In genomic region chr2:164519171-164519526, GRCm38 (mm10) we compare ENCODE assay signal across 25 mouse cellular contexts. TPM values are rescaled to one million over a fixed set of nuclear protein-coding genes. Genes with fewer than 3 reads are reported as not detected.
A peak's percentile ranks its signal among the peaks of the same experiment; 100 is the strongest.
DNase-seq lines count a peak whose midpoint lies in the region; ATAC-seq and TF ChIP-seq lines count a peak whose summit lies in the region.
"Had no signal": no experiment of that assay in that cellular context is flagged by ENCODE, and none has a peak within 500 bp of the region (broad histone marks: within the 10 kb centered on the region; RNA-seq: fewer than 3 reads in every experiment).

No protein-coding gene starts in this region.

- 64% methylated on average over 6 of the region's 6 CpGs for WGBS in forebrain, embryonic 13.5 days
- 56% methylated on average over 6 of the region's 6 CpGs for WGBS in forebrain, postnatal 0 days
- 36% methylated on average over 6 of the region's 6 CpGs for WGBS in kidney, embryonic 15.5 days
- WGBS in intestine, embryonic 16.5 days, result 37% methylated on average over 6 of the region's 6 CpGs
- WGBS in stomach, embryonic 16.5 days, result 61% methylated on average over 6 of the region's 6 CpGs

- TF ChIP-seq CTCF in forebrain, postnatal 0 days (IDR thresholded peaks at IDR 0.05; ENCODE audit: low read depth), result no peak

- H3K27ac ChIP-seq in forebrain, embryonic 13.5 days, result peak overlapping the region; percentile 31; the same call in 1 of the 2 replicates
- no peak overlapping the region for H3K27ac ChIP-seq in forebrain, postnatal 0 days (ENCODE audit: low read depth, low read length)
- peak overlapping the region; percentile 48; the same call in 1 of the 2 replicates for H3K27ac ChIP-seq in kidney, embryonic 15.5 days
- peak overlapping the region; percentile 76 for H3K27ac ChIP-seq in intestine, embryonic 16.5 days (ENCODE audit: low read length)
- peak overlapping the region; percentile 87 for H3K27ac ChIP-seq in stomach, embryonic 16.5 days (ENCODE audit: low read length)
- H3K27ac ChIP-seq: hindbrain, embryonic 10.5 days; left cerebral cortex, adult 2 months; midbrain, embryonic 12.5 days had no signal

- H3K9ac ChIP-seq in forebrain, embryonic 13.5 days, result no peak overlapping the region
- H3K9ac ChIP-seq in forebrain, postnatal 0 days, result no peak overlapping the region
- H3K9ac ChIP-seq in kidney, embryonic 15.5 days, result no peak overlapping the region
- no peak overlapping the region for H3K9ac ChIP-seq in intestine, embryonic 16.5 days (ENCODE audit: low read depth, low read length)
- H3K9ac ChIP-seq in stomach, embryonic 16.5 days (ENCODE audit: low read length), result no peak overlapping the region
- H3K9ac ChIP-seq: midbrain, embryonic 12.5 days; neural tube, embryonic 13.5 days had no signal

- ATAC-seq in forebrain, embryonic 13.5 days, result no peak
- no peak for ATAC-seq in forebrain, postnatal 0 days
- ATAC-seq in kidney, embryonic 15.5 days (replicated peaks; ENCODE audit: low FRiP score), result no peak
- ATAC-seq in intestine, embryonic 16.5 days, result peak; percentile 5; the same call in 1 of the 2 replicates
- no peak for ATAC-seq in stomach, embryonic 16.5 days (ENCODE audit: insufficient read depth, low FRiP score)
- ATAC-seq: lung, postnatal 0 days had no signal

- H3K9me3 ChIP-seq in forebrain, embryonic 13.5 days (replicated peaks), result no peaks in the 10 kb centered on the region; the same call in 1 of the 2 replicates
- no peaks in the 10 kb centered on the region for H3K9me3 ChIP-seq in forebrain, postnatal 0 days (ENCODE audit: low read length)
- no peaks in the 10 kb centered on the region for H3K9me3 ChIP-seq in kidney, embryonic 15.5 days (replicated peaks)
- H3K9me3 ChIP-seq in intestine, embryonic 16.5 days (ENCODE audit: control insufficient read depth, low read length), result no peaks in the 10 kb centered on the region; the same call in 1 of the 2 replicates
- H3K9me3 ChIP-seq in stomach, embryonic 16.5 days (replicated peaks; ENCODE audit: control insufficient read depth, low read length), result no peaks in the 10 kb centered on the region
- H3K9me3 ChIP-seq: hindbrain, embryonic 10.5 days; midbrain, embryonic 12.5 days; neural tube, embryonic 13.5 days had no signal

- H3K4me3 ChIP-seq in forebrain, embryonic 13.5 days, result no peak overlapping the region
- H3K4me3 ChIP-seq in forebrain, postnatal 0 days (ENCODE audit: low read depth, low read length), result no peak overlapping the region
- no peak overlapping the region for H3K4me3 ChIP-seq in kidney, embryonic 15.5 days (replicated peaks)
- no peak overlapping the region for H3K4me3 ChIP-seq in intestine, embryonic 16.5 days (ENCODE audit: low read length)
- no peak overlapping the region for H3K4me3 ChIP-seq in stomach, embryonic 16.5 days (replicated peaks; ENCODE audit: low read length)
- H3K4me3 ChIP-seq: erythroblast, embryonic 14.5 days; hindbrain, embryonic 10.5 days; left cerebral cortex, adult 2 months; midbrain, embryonic 12.5 days; neural tube, embryonic 13.5 days had no signal

- no peaks in the 10 kb centered on the region for H3K36me3 ChIP-seq in forebrain, embryonic 13.5 days (ENCODE audit: poor library complexity, severe bottlenecking)
- H3K36me3 ChIP-seq in forebrain, postnatal 0 days (ENCODE audit: insufficient read depth), result no peaks in the 10 kb centered on the region
- no peaks in the 10 kb centered on the region for H3K36me3 ChIP-seq in kidney, embryonic 15.5 days
- no peaks in the 10 kb centered on the region for H3K36me3 ChIP-seq in intestine, embryonic 16.5 days (ENCODE audit: control insufficient read depth, insufficient read depth, low read length)
- no peaks in the 10 kb centered on the region for H3K36me3 ChIP-seq in stomach, embryonic 16.5 days (ENCODE audit: control insufficient read depth, insufficient read depth, low read length)
- H3K36me3 ChIP-seq: hindbrain, embryonic 10.5 days; midbrain, embryonic 12.5 days; neural tube, embryonic 13.5 days had no signal

- no peak for DNase-seq in forebrain, postnatal 0 days
- no peak for DNase-seq in kidney, postnatal 36 days
- DNase-seq in left cerebral cortex, adult 8-10 months (ENCODE audit: low spot score in 2 of 2), result no peak
- DNase-seq in embryo, embryonic 9.5 days (ENCODE audit: extremely low spot score), result no peak
- DNase-seq: adrenal gland, postnatal 36 days; cerebellum, adult 2 months; cerebellum, postnatal 36 days; heart, adult 18-20 months; kidney, postnatal 14 days; liver; right cerebral cortex, adult 18-20 months had no signal

- H3K27me3 ChIP-seq in forebrain, embryonic 13.5 days, result no peaks in the 10 kb centered on the region
- H3K27me3 ChIP-seq in forebrain, postnatal 0 days (ENCODE audit: insufficient read depth, low read length), result no peaks in the 10 kb centered on the region
- H3K27me3 ChIP-seq in kidney, embryonic 15.5 days, result peaks cover 12% of the 10 kb centered on the region
- H3K27me3 ChIP-seq in intestine, embryonic 16.5 days (replicated peaks; ENCODE audit: control insufficient read depth, insufficient read depth, low read length), result no peaks in the 10 kb centered on the region
- H3K27me3 ChIP-seq in stomach, embryonic 16.5 days (ENCODE audit: control insufficient read depth, insufficient read depth, low read length), result no peaks in the 10 kb centered on the region

- H3K4me2 ChIP-seq in forebrain, embryonic 13.5 days, result no peak overlapping the region
- no peak overlapping the region for H3K4me2 ChIP-seq in forebrain, postnatal 0 days (ENCODE audit: low read depth)
- no peak overlapping the region for H3K4me2 ChIP-seq in kidney, embryonic 15.5 days
- no peak overlapping the region for H3K4me2 ChIP-seq in intestine, embryonic 16.5 days (ENCODE audit: low read depth, low read length)
- H3K4me2 ChIP-seq in stomach, embryonic 16.5 days (ENCODE audit: low read depth, low read length), result no peak overlapping the region
- H3K4me2 ChIP-seq: midbrain, embryonic 12.5 days; neural tube, embryonic 13.5 days had no signal

- H3K4me1 ChIP-seq in forebrain, embryonic 13.5 days, result peaks cover 8% of the 10 kb centered on the region; the same call in 1 of the 2 replicates
- H3K4me1 ChIP-seq in forebrain, postnatal 0 days (ENCODE audit: insufficient read depth), result no peaks in the 10 kb centered on the region
- peaks cover 24% of the 10 kb centered on the region for H3K4me1 ChIP-seq in kidney, embryonic 15.5 days
- peaks cover 15% of the 10 kb centered on the region; the same call in 1 of the 2 replicates for H3K4me1 ChIP-seq in intestine, embryonic 16.5 days (ENCODE audit: control insufficient read depth, insufficient read depth, low read length)
- H3K4me1 ChIP-seq in stomach, embryonic 16.5 days (ENCODE audit: control insufficient read depth, insufficient read depth, low read length), result peaks cover 12% of the 10 kb centered on the region

RNA-seq across cellular contexts. Expression of gene Pigt, which starts 21.8 kb away (rescaled TPM):
- polyA plus RNA-seq in forebrain, embryonic 13.5 days (2015; fragmentation: Nextera tagmentation; extraction: Ambion mirVana), result 47.2 and 52.2 TPM in 2 replicates
- total RNA-seq in forebrain, postnatal 0 days (2014; rRNA removed), result 47.6 and 77.6 TPM in 2 replicates
- polyA plus RNA-seq in forebrain, postnatal 0 days (2015; fragmentation: Nextera tagmentation; extraction: Ambion mirVana), result 91.0 and 93.8 TPM in 2 replicates
- polyA plus RNA-seq in kidney, embryonic 15.5 days (2015; fragmentation: Nextera tagmentation; extraction: Ambion mirVana), result 65.1 and 69.6 TPM in 2 replicates
- polyA plus RNA-seq in intestine, embryonic 16.5 days (2015; fragmentation: Nextera tagmentation; extraction: Ambion mirVana), result 59.1 and 61.4 TPM in 2 replicates
- 69.6 and 72.9 TPM in 2 replicates for polyA plus RNA-seq in stomach, embryonic 16.5 days (2015; fragmentation: Nextera tagmentation; extraction: Ambion mirVana)
- 10 to 100 TPM; 84.0 to 97.2 (median 89.5) TPM for total RNA-seq in left cerebral cortex, adult 8-10 months (2022)

RNA-seq across cellular contexts. Expression of gene Dbndd2, which starts 33.2 kb away (rescaled TPM):
- polyA plus RNA-seq in forebrain, embryonic 13.5 days (2015; fragmentation: Nextera tagmentation; extraction: Ambion mirVana), result 6.3 and 7.3 TPM in 2 replicates
- 21.7 and 23.9 TPM in 2 replicates for total RNA-seq in forebrain, postnatal 0 days (2014; rRNA removed)
- polyA plus RNA-seq in forebrain, postnatal 0 days (2015; fragmentation: Nextera tagmentation; extraction: Ambion mirVana), result 10.9 and 17.6 TPM in 2 replicates
- 13.0 and 14.0 TPM in 2 replicates for polyA plus RNA-seq in kidney, embryonic 15.5 days (2015; fragmentation: Nextera tagmentation; extraction: Ambion mirVana)
- polyA plus RNA-seq in intestine, embryonic 16.5 days (2015; fragmentation: Nextera tagmentation; extraction: Ambion mirVana), result 16.0 and 16.4 TPM in 2 replicates
- polyA plus RNA-seq in stomach, embryonic 16.5 days (2015; fragmentation: Nextera tagmentation; extraction: Ambion mirVana), result 12.1 and 21.3 TPM in 2 replicates
- 100 to 1,000 TPM; 140 to 155 (median 147) TPM for total RNA-seq in left cerebral cortex, adult 8-10 months (2022)

RNA-seq across cellular contexts. Expression of gene Wfdc2, which starts 43.1 kb away (rescaled TPM):
- 15.4 and 21.2 TPM in 2 replicates for polyA plus RNA-seq in forebrain, embryonic 13.5 days (2015; fragmentation: Nextera tagmentation; extraction: Ambion mirVana)
- total RNA-seq in forebrain, postnatal 0 days (2014; rRNA removed), result 1.5 and 6.1 TPM in 2 replicates
- 4.3 and 7.3 TPM in 2 replicates for polyA plus RNA-seq in forebrain, postnatal 0 days (2015; fragmentation: Nextera tagmentation; extraction: Ambion mirVana)
- polyA plus RNA-seq in kidney, embryonic 15.5 days (2015; fragmentation: Nextera tagmentation; extraction: Ambion mirVana), result 329 and 368 TPM in 2 replicates
- 36.8 and 42.4 TPM in 2 replicates for polyA plus RNA-seq in intestine, embryonic 16.5 days (2015; fragmentation: Nextera tagmentation; extraction: Ambion mirVana)
- polyA plus RNA-seq in stomach, embryonic 16.5 days (2015; fragmentation: Nextera tagmentation; extraction: Ambion mirVana), result 155 and 197 TPM in 2 replicates
- total RNA-seq in left cerebral cortex, adult 8-10 months (2022), result 1 to 10 TPM in 2 of 4 experiments, under 1 TPM in 2; 0.98 to 1.5 (median 1.1) TPM
- total RNA-seq: adrenal gland, postnatal 36 days; gastrocnemius, adult 8-10 months had no signal
- polyA plus RNA-seq: erythroblast, embryonic 14.5 days had no signal

RNA-seq across cellular contexts. Expression of gene Trp53tg5, which starts 45.6 kb away (rescaled TPM):
- polyA plus RNA-seq in forebrain, embryonic 13.5 days (2015; fragmentation: Nextera tagmentation; extraction: Ambion mirVana), result not detected in 2 replicates
- not detected in 2 replicates for total RNA-seq in forebrain, postnatal 0 days (2014; rRNA removed)
- not detected in 2 replicates for polyA plus RNA-seq in forebrain, postnatal 0 days (2015; fragmentation: Nextera tagmentation; extraction: Ambion mirVana)
- polyA plus RNA-seq in kidney, embryonic 15.5 days (2015; fragmentation: Nextera tagmentation; extraction: Ambion mirVana), result not detected in 2 replicates
- polyA plus RNA-seq in intestine, embryonic 16.5 days (2015; fragmentation: Nextera tagmentation; extraction: Ambion mirVana), result not detected in 2 replicates
- not detected in 2 replicates for polyA plus RNA-seq in stomach, embryonic 16.5 days (2015; fragmentation: Nextera tagmentation; extraction: Ambion mirVana)
- total RNA-seq in left cerebral cortex, adult 8-10 months (2022), result not detected
- total RNA-seq: adrenal gland, postnatal 36 days; gastrocnemius, adult 8-10 months; heart, adult 18-20 months; left cerebral cortex, adult 2 months; megakaryocyte progenitor cell, adult 5-6 weeks had no signal
- polyA plus RNA-seq: cerebellum, adult 2 months; erythroblast, embryonic 14.5 days; heart, embryonic 16.5 days; hindbrain, embryonic 10.5 days; liver, embryonic 16.5 days; lung, postnatal 0 days; neural tube, embryonic 13.5 days had no signal

RNA-seq across cellular contexts. Expression of gene Spint3, which starts 54.1 kb away (rescaled TPM):
- polyA plus RNA-seq in forebrain, embryonic 13.5 days (2015; fragmentation: Nextera tagmentation; extraction: Ambion mirVana), result not detected in 2 replicates
- total RNA-seq in forebrain, postnatal 0 days (2014; rRNA removed), result not detected in 2 replicates
- polyA plus RNA-seq in forebrain, postnatal 0 days (2015; fragmentation: Nextera tagmentation; extraction: Ambion mirVana), result not detected in 2 replicates
- polyA plus RNA-seq in kidney, embryonic 15.5 days (2015; fragmentation: Nextera tagmentation; extraction: Ambion mirVana), result not detected in 2 replicates
- not detected in 2 replicates for polyA plus RNA-seq in intestine, embryonic 16.5 days (2015; fragmentation: Nextera tagmentation; extraction: Ambion mirVana)
- polyA plus RNA-seq in stomach, embryonic 16.5 days (2015; fragmentation: Nextera tagmentation; extraction: Ambion mirVana), result not detected in 2 replicates
- total RNA-seq in left cerebral cortex, adult 8-10 months (2022), result not detected
- total RNA-seq: adrenal gland, postnatal 36 days; gastrocnemius, adult 8-10 months; heart, adult 18-20 months; left cerebral cortex, adult 2 months; megakaryocyte progenitor cell, adult 5-6 weeks had no signal
- polyA plus RNA-seq: cerebellum, adult 2 months; erythroblast, embryonic 14.5 days; heart, embryonic 16.5 days; hindbrain, embryonic 10.5 days; liver, embryonic 16.5 days; lung, postnatal 0 days; midbrain, embryonic 12.5 days; neural tube, embryonic 13.5 days had no signal
